In the genomic region with DNA sequence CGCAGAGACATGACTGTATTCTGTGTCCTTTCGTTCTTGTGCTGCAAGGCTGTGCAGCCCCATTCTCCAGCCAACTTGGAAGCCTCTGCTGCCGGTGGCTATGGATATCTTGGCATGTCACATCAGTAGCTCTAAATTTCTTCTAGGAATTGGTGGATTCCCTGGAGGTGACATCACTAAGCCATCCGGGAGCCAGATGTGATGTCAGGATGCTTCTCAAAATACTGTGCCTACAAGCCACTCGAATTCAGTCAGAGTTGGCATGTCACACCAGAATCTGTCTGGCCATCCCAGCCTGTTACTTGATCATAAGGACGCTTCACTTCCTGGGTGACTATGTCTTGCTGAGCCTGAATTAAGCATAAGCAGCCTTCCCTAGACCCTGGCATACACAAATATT, we compare ENCODE assay signal across 28 mouse cellular contexts.
DNase-seq lines count a peak whose midpoint lies in the region; ATAC-seq and TF ChIP-seq lines count a peak whose summit lies in the region.
"Had no signal": no experiment of that assay in that cellular context is flagged by ENCODE, and none has a peak within 500 bp of the region (broad histone marks: within the 10 kb centered on the region; RNA-seq: fewer than 3 reads in every experiment).

No protein-coding gene starts in this region.

- no peak for TF ChIP-seq EP300 in lung, postnatal 0 days (IDR thresholded peaks at IDR 0.05)

- TF ChIP-seq POLR2A in lung, adult 2 months (IDR thresholded peaks at IDR 0.05; ENCODE audit: borderline replicate concordance, extremely low read depth, low read depth, low read length), result no peak
- TF ChIP-seq POLR2A in cerebellum, adult 2 months (IDR thresholded peaks at IDR 0.05; ENCODE audit: borderline replicate concordance, insufficient read depth, low read length), result no peak

- no peak overlapping the region for H3K4me3 ChIP-seq in forebrain, postnatal 0 days (ENCODE audit: low read depth, low read length)
- H3K4me3 ChIP-seq in forebrain, embryonic 14.5 days (ENCODE audit: low read depth, low read length), result no peak overlapping the region
- H3K4me3 ChIP-seq in kidney, embryonic 16.5 days (ENCODE audit: low read length), result no peak overlapping the region
- no peak overlapping the region for H3K4me3 ChIP-seq in lung, postnatal 0 days (ENCODE audit: low read depth, low read length)
- H3K4me3 ChIP-seq in lung, adult 2 months (replicated peaks; ENCODE audit: extremely low read depth, low read depth, low read length), result no peak overlapping the region
- H3K4me3 ChIP-seq in cerebellum, adult 2 months (replicated peaks; ENCODE audit: insufficient read depth, low read depth, low read length), result no peak overlapping the region
- H3K4me3 ChIP-seq: embryonic facial prominence, embryonic 10.5 days; embryonic facial prominence, embryonic 15.5 days; forebrain, embryonic 12.5 days; heart, embryonic 13.5 days; hindbrain, embryonic 12.5 days; intestine, embryonic 15.5 days; limb, embryonic 12.5 days; liver, embryonic 15.5 days; midbrain, embryonic 13.5 days; neural tube, embryonic 13.5 days had no signal

- H3K4me2 ChIP-seq in forebrain, postnatal 0 days (ENCODE audit: low read depth), result no peak overlapping the region
- H3K4me2 ChIP-seq in forebrain, embryonic 14.5 days (ENCODE audit: low read length), result no peak overlapping the region
- no peak overlapping the region for H3K4me2 ChIP-seq in kidney, embryonic 16.5 days (replicated peaks; ENCODE audit: low read depth, low read length)
- H3K4me2 ChIP-seq in lung, postnatal 0 days (replicated peaks; ENCODE audit: low read depth, low read length), result no peak overlapping the region
- H3K4me2 ChIP-seq: embryonic facial prominence, embryonic 15.5 days; forebrain, embryonic 12.5 days; heart, embryonic 13.5 days; hindbrain, embryonic 12.5 days; intestine, embryonic 15.5 days; limb, embryonic 12.5 days; liver, embryonic 15.5 days; midbrain, embryonic 13.5 days; neural tube, embryonic 13.5 days had no signal

- H3K9me3 ChIP-seq in forebrain, postnatal 0 days (ENCODE audit: low read length), result no peaks in the 10 kb centered on the region
- H3K9me3 ChIP-seq in forebrain, embryonic 14.5 days (replicated peaks; ENCODE audit: control insufficient read depth, low read length), result no peaks in the 10 kb centered on the region
- H3K9me3 ChIP-seq in kidney, embryonic 16.5 days (ENCODE audit: low read length), result no peaks in the 10 kb centered on the region
- no peaks in the 10 kb centered on the region for H3K9me3 ChIP-seq in lung, postnatal 0 days (ENCODE audit: low read length)
- H3K9me3 ChIP-seq: embryonic facial prominence, embryonic 10.5 days; embryonic facial prominence, embryonic 15.5 days; forebrain, embryonic 12.5 days; heart, embryonic 13.5 days; hindbrain, embryonic 12.5 days; intestine, embryonic 15.5 days; limb, embryonic 12.5 days; liver, embryonic 15.5 days; midbrain, embryonic 13.5 days; neural tube, embryonic 13.5 days had no signal

- peaks cover 7% of the 10 kb centered on the region; the same call in 1 of the 2 replicates for H3K4me1 ChIP-seq in forebrain, postnatal 0 days (ENCODE audit: insufficient read depth)
- H3K4me1 ChIP-seq in forebrain, embryonic 14.5 days (ENCODE audit: control insufficient read depth, insufficient read depth, low read length), result peaks cover 5% of the 10 kb centered on the region; the same call in 1 of the 2 replicates
- no peaks in the 10 kb centered on the region for H3K4me1 ChIP-seq in kidney, embryonic 16.5 days (ENCODE audit: insufficient read depth, low read length)
- H3K4me1 ChIP-seq in lung, postnatal 0 days (ENCODE audit: insufficient read depth, low read depth, low read length), result no peaks in the 10 kb centered on the region
- no peaks in the 10 kb centered on the region for H3K4me1 ChIP-seq in lung, adult 2 months (ENCODE audit: control insufficient read depth, insufficient read depth, low read length)
- no peaks in the 10 kb centered on the region for H3K4me1 ChIP-seq in cerebellum, adult 2 months (ENCODE audit: control insufficient read depth, insufficient read depth, low read length)
- H3K4me1 ChIP-seq: liver, embryonic 15.5 days had no signal

- TF ChIP-seq CTCF in forebrain, postnatal 0 days (IDR thresholded peaks at IDR 0.05; ENCODE audit: low read depth), result no peak
- no peak for TF ChIP-seq CTCF in lung, postnatal 0 days (IDR thresholded peaks at IDR 0.05)
- no peak for TF ChIP-seq CTCF in lung, adult 2 months (IDR thresholded peaks at IDR 0.05; ENCODE audit: insufficient read depth, low read length)
- TF ChIP-seq CTCF in cerebellum, adult 2 months (IDR thresholded peaks at IDR 0.05; ENCODE audit: borderline replicate concordance, insufficient read depth, low read depth, low read length), result no peak

- no peaks in the 10 kb centered on the region for H3K36me3 ChIP-seq in forebrain, postnatal 0 days (ENCODE audit: insufficient read depth)
- H3K36me3 ChIP-seq in forebrain, embryonic 14.5 days (ENCODE audit: control insufficient read depth, insufficient read depth, low read length), result no peaks in the 10 kb centered on the region
- H3K36me3 ChIP-seq in kidney, embryonic 16.5 days (ENCODE audit: insufficient read depth, low read length), result no peaks in the 10 kb centered on the region
- no peaks in the 10 kb centered on the region for H3K36me3 ChIP-seq in lung, postnatal 0 days (ENCODE audit: insufficient read depth, low read length)
- H3K36me3 ChIP-seq: embryonic facial prominence, embryonic 10.5 days; embryonic facial prominence, embryonic 15.5 days; forebrain, embryonic 12.5 days; G1E; heart, embryonic 13.5 days; hindbrain, embryonic 12.5 days; intestine, embryonic 15.5 days; limb, embryonic 12.5 days; liver, embryonic 15.5 days; midbrain, embryonic 13.5 days; neural tube, embryonic 13.5 days had no signal

- H3K27ac ChIP-seq in forebrain, postnatal 0 days (ENCODE audit: low read depth, low read length), result no peak overlapping the region
- no peak overlapping the region for H3K27ac ChIP-seq in forebrain, embryonic 14.5 days (ENCODE audit: low read depth, low read length)
- no peak overlapping the region for H3K27ac ChIP-seq in kidney, embryonic 16.5 days (ENCODE audit: low read length)
- H3K27ac ChIP-seq in lung, postnatal 0 days (ENCODE audit: low read length), result no peak overlapping the region
- no peak overlapping the region for H3K27ac ChIP-seq in cerebellum, adult 2 months (ENCODE audit: insufficient read depth, low read length)
- H3K27ac ChIP-seq: embryonic facial prominence, embryonic 10.5 days; embryonic facial prominence, embryonic 15.5 days; forebrain, embryonic 12.5 days; heart, embryonic 13.5 days; hindbrain, embryonic 12.5 days; hindbrain, postnatal 0 days; intestine, embryonic 15.5 days; kidney, postnatal 0 days; limb, embryonic 12.5 days; liver, embryonic 15.5 days; macrophage; midbrain, embryonic 13.5 days; neural tube, embryonic 13.5 days had no signal

- DNase-seq in forebrain, postnatal 0 days, result no peak
- no peak for DNase-seq in forebrain, embryonic 14.5 days (ENCODE audit: low spot score)
- DNase-seq in kidney, adult 11 months, result peak; percentile 4
- no peak for DNase-seq in lung, postnatal 0 days (ENCODE audit: low spot score)
- DNase-seq in lung, adult 2 months, result no peak
- peak; percentile 34 to 68 for DNase-seq in lung, postnatal 4 days
- DNase-seq in cerebellum, adult 2 months, result no peak
- DNase-seq: adrenal gland, adult 8-10 months; cerebellum, adult 9-11 months; layer of hippocampus, adult 9-11 months; right cerebral cortex, postnatal 4 days; thymus, adult 2 months; thymus, postnatal 36 days had no signal

- no peak overlapping the region for H3K9ac ChIP-seq in forebrain, postnatal 0 days
- H3K9ac ChIP-seq in forebrain, embryonic 14.5 days (ENCODE audit: low read length), result no peak overlapping the region
- H3K9ac ChIP-seq in kidney, embryonic 16.5 days (replicated peaks; ENCODE audit: low read length), result no peak overlapping the region
- H3K9ac ChIP-seq in lung, postnatal 0 days (replicated peaks; ENCODE audit: low read depth), result no peak overlapping the region
- H3K9ac ChIP-seq: embryonic facial prominence, embryonic 15.5 days; forebrain, embryonic 12.5 days; heart, embryonic 13.5 days; hindbrain, embryonic 12.5 days; intestine, embryonic 15.5 days; limb, embryonic 12.5 days; liver, embryonic 15.5 days; midbrain, embryonic 13.5 days; neural tube, embryonic 13.5 days had no signal

- WGBS in forebrain, postnatal 0 days, result 73% methylated on average over 6 of the region's 6 CpGs
- WGBS in forebrain, embryonic 14.5 days, result 87% methylated on average over 6 of the region's 6 CpGs
- WGBS in kidney, embryonic 16.5 days, result 87% methylated on average over 6 of the region's 6 CpGs
- WGBS in lung, postnatal 0 days, result 60% methylated on average over 6 of the region's 6 CpGs
- WGBS in lung, adult 2 months, result 64% methylated on average over 6 of the region's 6 CpGs
- 31% methylated on average over 6 of the region's 6 CpGs for WGBS in cerebellum, adult 2 months

- peak; percentile 62 for ATAC-seq in forebrain, postnatal 0 days
- ATAC-seq in forebrain, embryonic 14.5 days, result no peak
- ATAC-seq in kidney, embryonic 16.5 days (ENCODE audit: low FRiP score, low TSS enrichment), result no peak
- ATAC-seq in lung, postnatal 0 days, result peak; percentile 17
- ATAC-seq: hindbrain, postnatal 0 days; intestine, embryonic 15.5 days; midbrain, embryonic 13.5 days had no signal

- H3K27me3 ChIP-seq in forebrain, postnatal 0 days (ENCODE audit: insufficient read depth, low read length), result no peaks in the 10 kb centered on the region
- H3K27me3 ChIP-seq in forebrain, embryonic 14.5 days (replicated peaks; ENCODE audit: control insufficient read depth, insufficient read depth, low read length), result no peaks in the 10 kb centered on the region
- no peaks in the 10 kb centered on the region for H3K27me3 ChIP-seq in kidney, embryonic 16.5 days (ENCODE audit: insufficient read depth, low read length)
- no peaks in the 10 kb centered on the region for H3K27me3 ChIP-seq in lung, postnatal 0 days (replicated peaks; ENCODE audit: insufficient read depth, low read length)
- no peaks in the 10 kb centered on the region for H3K27me3 ChIP-seq in cerebellum, adult 2 months (ENCODE audit: control insufficient read depth, insufficient read depth, low read length)
- H3K27me3 ChIP-seq: embryonic facial prominence, embryonic 15.5 days; forebrain, embryonic 12.5 days; hindbrain, embryonic 12.5 days; intestine, embryonic 15.5 days; limb, embryonic 12.5 days; liver, embryonic 15.5 days; midbrain, embryonic 13.5 days; neural tube, embryonic 13.5 days had no signal

Comparison
In these comparisons a context has a peak if more than half of its experiments do, and no peak if none do; other contexts are left out.
1. ATAC-seq: peak in forebrain, postnatal 0 days (single experiment) and lung, postnatal 0 days (single experiment); none in forebrain, embryonic 14.5 days (single experiment) and kidney, embryonic 16.5 days (single experiment).
2. DNase-seq: peak in kidney, adult 11 months (single experiment) and lung, postnatal 4 days (2 of 2); none in forebrain, postnatal 0 days (single experiment), forebrain, embryonic 14.5 days (single experiment), lung, postnatal 0 days (single experiment), lung, adult 2 months (single experiment) and cerebellum, adult 2 months (0 of 2).